Mouse (Mus musculus) c-Kit-positive CD71-negative TER-119-negative erythroid progenitor cells, embryonic 14.5 days (primary cell): ENCODE data around the gene Tuba3b.

Experiments
- DNase-seq: peaks from one replicate; pipeline ENCODE4 v3.0.0-alpha.2; 2013; ENCODE audit warnings: low read depth

Tuba3b gene

DNA sequence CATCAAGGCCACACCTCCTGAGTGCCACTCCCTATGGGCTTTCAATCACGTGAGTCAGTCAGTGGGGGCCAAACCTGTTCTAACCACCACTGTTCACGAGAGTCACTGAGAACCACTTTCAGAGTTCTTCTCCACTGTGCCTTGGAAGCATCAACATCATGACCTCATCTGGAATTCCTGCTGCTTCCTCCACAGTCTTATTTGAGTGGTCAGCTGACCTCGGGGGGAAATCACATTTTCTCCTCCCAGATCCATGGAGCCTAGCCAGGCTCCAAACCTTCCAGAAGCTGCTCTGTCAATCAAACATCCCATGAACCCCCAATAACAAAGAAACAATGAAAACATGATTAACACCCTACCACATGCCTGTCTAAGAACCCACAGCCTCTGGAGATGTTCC is 52.1 kb downstream of the Tuba3b start:
- no peak for DNase-seq

DNA sequence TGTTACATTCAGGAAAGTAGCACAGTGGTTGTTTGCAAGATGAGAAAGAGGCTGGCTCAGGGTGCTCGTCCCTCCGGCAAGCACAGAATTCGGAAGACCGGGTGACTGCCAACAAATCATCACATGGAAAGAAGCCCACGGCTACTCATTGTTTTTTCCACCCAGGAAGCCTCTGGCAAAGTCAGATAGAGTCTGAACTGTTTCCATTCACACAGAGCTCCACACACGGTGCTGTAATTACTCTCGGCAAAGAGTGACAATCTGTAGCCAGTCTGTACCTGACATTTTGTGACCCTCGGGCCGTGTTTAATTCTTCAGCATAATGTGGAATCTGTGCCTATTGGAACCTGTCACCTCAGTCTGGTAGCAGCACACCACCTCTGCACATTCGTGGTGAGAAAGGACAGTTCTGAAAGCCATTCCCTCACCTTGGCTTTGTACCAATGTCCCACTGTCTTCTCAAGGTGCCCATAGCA is 54.1 kb downstream of the Tuba3b start:
- no peak for DNase-seq
